Mouse (Mus musculus) gastrocnemius, postnatal 4 days (tissue): ENCODE results near the gene Fam172a. TPM values are rescaled to one million over a fixed set of nuclear protein-coding genes. Genes with fewer than 3 reads are reported as not detected.
"Not testable (repeated sequence)": the region's sequence is repeated elsewhere in the genome, so short reads cannot be mapped to it uniquely, and the experiment has no call there.

Experiments
- DNase-seq, 2 experiments: peaks; one replicate each; pipeline ENCODE4 v3.0.0; 2021 to 2022; ENCODE audit warnings: low spot score in 2 of 2, mixed read lengths in 2 of 2
- long read RNA-seq, 2 experiments: library from polyadenylated mRNA; stranded (forward); transcript quantifications; one replicate each; pipeline ENCODE4 v2.0.0; 2021
- total RNA-seq, 2 experiments: library from RNA; stranded (reverse); gene quantifications; 2 replicates each; pipeline ENCODE4 v1.2.3; 2021

Fam172a gene
- 10 to 100 TPM; 21.3 to 24.3 TPM for total RNA-seq
- long read RNA-seq, experiment 1, transcript Fam172a-201 (10 exons, 3,892 nt) = major isoform, 17 of 29 reads
- long read RNA-seq, experiment 1, partial matches to known transcripts = 2 of 29 reads
- long read RNA-seq, experiment 1, other reads (novel, unspliced or antisense) = 7 of 29 reads
- long read RNA-seq, experiment 2, transcript Fam172a-201 (10 exons, 3,892 nt) = major isoform, 14 of 29 reads
- long read RNA-seq, experiment 2, partial matches to known transcripts = 5 of 29 reads
- long read RNA-seq, experiment 2, other reads (novel, unspliced or antisense) = 6 of 29 reads

DNA sequence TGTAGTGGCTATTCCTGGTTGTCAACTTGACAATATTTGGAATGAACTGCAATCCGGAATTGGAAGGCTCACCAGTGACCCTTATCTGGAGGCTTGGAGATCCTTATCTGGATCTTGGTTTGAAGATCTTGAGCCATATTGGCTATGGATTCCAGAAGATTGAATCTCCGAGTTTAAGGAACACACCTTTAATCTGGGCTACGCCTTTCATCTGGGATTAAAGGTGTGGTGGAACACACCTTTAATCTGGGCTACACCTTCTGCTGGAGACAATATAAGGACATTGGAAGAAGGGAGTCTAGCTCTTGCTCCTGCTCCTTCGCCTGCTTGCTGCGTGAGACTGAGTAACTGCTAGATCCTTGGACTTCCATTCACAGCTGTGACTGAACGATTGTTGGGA, at the start of gene Fam172a:
Gene Fam172a, plus strand, starts transcription at position 301 of the 400 bp plus-strand sequence.
- DNase-seq = not testable (repeated sequence)

DNA sequence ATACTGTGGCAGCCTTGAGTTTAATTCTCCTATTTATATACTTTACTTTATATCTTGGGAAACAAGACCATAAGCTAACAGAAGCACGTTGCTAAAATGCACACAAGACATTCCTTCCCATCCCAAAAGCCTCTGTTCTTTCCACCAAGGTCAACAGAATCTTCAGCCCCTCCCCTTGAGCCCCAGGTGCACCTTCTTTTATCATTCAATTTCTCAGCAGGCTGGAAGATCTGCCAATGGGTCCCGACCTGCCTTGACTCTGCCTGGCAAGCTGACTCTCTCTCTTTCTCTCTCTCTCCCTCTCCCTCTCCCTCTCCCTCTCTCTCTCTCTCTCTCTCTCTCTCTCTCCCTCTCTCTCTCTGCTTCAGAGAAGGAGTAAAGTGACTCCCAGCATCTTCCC, 13.2 kb upstream of the Fam172a start:
- no peak for DNase-seq

DNA sequence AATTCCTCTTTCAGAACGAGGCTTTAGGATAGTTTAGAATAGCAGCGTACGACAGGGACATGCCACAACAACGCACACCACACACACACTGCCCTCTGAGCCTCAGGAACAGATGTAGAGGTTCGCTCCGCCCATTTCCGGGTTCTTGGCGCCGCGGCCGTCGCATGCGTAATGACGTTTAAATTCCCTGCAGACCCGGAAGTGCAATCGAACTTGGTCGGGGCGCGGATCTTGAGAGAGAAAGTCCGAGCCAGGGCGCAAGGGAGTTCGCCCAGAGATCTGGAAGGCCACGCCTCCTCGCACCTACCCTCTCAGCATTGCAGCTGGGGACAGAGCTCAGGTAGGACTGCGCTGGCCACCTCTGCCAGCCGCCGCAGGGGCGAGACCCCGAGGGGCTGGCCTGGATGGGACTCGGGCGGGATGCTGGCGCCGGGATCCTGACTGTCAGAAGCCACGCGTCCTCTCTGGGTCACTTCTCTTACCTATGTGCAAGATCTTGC, 6.7 kb downstream of the Fam172a start:
- peak; percentile 80 to 93 for DNase-seq

DNA sequence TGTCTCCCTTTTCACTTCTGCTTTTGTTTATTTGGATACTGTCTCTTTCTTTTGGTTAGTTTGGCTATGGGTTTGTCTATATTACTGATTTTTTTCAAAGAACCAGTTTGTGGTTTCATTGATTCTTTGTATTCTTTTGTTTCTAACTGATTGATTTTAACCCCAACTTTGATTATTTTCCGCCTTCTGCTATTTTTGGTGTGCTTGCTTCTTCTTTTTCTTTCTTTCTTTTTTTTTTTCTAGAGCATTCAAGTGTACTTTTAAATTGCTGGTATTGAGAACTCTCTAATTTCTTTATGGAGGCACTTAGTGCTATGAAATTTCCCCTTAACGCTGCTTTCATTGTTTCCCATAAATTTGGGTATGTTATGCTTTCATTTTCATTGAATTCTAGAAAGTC, 15.7 kb downstream of the Fam172a start:
- no peak for DNase-seq

DNA sequence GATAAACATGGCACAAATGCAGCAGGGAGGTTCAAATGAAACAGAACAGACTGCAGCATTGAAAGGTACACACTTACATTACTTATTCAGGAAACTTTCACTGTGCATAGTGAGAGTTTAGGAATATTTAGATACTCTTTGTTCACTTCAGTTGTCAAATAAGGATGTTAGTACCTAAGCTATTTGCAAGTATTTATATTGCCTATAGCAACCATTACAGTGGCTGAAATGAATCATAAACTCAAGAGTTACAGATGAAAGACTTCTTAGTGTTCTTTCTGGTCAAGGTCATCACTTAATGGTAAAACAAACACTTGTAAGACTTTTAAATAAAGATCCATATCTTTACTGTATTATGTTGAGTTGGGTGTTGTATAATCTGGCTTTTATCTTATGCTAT, 41.0 kb downstream of the Fam172a start:
- no peak for DNase-seq

DNA sequence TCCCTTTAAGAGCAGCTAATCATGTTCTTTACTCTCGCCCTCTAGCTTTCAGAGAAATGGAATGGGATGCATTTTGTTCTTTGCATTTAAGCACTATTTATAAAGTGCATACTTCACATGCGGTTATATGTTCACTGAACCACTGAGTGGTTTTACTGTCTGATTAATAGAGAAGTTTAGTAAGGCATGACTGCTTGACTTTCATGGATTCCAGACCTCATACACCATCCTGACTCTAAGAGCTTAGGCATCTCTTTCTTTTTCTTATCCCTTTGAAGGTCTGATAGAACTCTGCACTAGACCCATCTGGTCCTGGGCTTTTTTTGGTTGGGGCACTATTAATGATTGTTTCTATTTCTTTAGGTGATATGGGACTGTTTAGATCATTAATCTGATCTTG, 75.8 kb downstream of the Fam172a start:
- DNase-seq = no peak

DNA sequence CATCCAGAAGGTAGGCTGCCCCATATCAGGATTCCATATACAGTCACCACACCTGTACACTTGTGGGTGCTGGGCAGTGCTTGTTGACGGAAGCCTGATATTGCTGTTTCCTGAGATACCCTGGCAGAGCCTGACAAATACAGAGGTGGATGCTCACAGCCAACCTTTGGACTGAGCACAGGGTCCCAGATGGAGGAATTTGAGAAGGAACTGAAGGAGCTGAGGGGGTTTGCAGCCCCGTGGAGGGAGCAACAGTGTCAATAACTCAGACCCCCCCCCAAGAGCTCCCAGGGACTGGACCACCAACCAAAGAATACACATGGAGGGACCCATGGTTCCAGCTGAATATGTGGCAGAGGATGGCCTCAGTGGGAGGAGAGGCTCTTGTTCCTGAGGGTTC, 105.5 kb downstream of the Fam172a start:
- not testable (repeated sequence) for DNase-seq

DNA sequence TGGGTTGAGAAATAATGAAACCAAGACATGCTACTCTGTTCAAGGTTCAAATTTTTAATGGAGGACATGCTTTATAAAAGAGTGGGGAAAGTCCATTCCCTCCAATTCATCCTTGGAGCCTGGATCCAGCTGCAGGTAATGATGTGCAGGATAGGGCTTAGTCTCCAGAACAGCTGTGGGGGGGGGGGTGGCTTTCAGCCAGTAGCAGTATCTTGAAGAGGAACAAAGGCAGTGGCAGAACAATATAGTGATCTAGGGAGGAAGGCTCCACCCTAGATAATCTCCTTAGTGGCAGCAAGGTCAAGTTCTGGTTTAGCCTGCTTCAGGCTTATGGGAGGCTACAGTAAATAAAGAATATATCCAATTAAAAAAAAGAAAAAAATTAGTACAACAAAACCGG, 108.6 kb downstream of the Fam172a start:
- DNase-seq = no peak

DNA sequence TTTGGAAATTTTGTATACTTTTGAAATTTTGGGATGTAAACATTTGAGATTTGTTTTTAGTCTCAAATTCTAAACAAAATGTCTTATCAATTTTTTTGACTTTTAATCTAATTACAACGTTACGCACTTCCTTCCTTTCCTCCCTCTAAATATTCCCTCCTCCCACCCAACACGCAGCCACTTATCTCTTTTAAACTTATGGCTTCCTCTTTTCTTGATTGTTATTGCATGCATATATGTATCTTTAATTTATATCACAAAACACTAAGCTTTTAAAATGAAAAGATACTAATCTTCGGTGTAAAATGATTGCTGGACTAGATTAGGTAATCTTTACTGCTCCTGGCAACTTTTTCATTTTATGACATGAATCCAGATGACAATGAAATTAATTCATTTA, 124.3 kb downstream of the Fam172a start:
- DNase-seq = no peak

DNA sequence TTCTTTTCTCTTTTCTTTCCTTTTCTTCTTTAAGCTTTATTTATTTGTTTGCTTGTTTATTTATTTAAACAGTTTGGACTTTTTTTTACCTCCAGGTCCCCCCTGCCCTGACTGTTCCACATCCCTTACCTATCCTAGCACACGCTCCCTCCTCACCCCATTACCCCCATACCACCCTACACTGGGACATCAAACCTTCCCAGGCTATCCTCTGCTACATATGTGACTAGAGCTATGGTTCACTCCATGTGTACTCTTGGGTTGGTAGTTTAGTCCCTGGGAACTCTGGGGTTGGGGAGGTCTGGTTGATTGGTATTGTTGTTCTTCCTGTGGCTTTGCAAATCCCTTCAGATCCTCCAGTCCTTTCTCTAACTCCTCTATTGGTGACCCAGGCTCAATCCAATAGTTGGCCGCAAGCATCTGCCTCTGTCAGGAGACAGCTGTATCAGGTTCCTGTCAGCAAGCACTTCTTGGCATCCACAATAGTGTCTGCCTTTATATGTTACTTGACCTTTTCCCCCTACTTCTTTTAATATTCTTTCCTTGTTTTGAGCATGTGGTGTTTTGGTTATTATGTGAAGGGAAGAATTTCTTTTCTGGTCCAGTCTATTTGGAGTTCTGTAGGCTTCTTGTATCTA, 141.3 kb downstream of the Fam172a start:
- DNase-seq = no peak

DNA sequence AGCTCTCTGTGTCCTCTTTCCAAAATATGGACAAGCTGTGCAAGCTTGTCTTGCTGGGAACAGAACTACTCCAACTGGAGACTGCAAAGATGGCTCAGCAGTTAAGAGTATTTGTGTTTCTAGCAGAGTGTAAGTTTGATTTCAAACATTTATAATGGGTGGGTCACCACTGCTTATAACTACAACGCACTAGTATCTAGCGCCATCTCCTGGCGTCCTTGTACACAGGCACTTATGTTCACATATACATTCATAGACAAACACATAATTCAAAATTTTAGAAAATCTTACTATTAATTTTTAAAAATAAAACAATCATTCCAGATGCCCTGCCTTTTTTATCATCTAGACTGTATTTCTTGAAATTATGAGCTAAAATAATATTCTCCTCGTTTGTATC, 147.0 kb downstream of the Fam172a start:
- no peak for DNase-seq

DNA sequence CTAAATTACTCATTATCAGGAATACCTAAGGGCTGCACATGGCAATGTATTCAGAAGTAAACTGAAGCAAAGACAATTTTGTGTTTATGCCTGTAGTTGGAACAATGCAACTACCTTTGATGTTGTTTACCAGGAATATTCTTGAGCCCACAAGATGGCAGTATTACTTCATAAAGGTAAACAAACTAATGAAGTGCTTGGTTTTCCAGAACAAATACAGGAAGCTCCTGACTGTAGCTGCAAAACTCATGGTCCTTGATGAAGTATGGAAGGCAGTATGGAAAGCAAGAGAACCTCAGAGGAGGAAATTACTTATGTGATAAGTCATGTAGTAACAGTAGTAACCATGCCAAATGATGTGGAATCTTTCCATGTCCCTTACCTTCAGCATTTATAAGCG, 163.0 kb downstream of the Fam172a start:
- DNase-seq = no peak

DNA sequence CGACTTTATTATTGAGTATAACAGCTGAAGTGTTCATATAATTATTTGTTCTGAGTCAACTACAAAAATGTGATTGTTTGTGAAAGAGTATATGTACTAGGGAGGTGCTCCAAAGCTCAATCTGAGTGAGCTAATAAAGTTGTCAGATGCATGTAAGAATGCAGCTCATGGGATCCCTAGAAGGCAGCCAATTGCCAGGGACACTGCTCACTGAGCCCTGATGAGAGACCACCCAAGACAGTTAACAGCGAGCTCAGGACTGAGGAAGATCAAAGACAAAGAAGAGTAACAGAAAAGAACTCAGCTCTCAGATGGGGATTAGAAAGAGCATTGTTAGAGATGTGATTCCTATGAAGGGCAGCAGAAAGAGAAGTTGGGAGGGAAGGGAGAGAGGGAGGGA, 166.5 kb downstream of the Fam172a start:
- DNase-seq = no peak

DNA sequence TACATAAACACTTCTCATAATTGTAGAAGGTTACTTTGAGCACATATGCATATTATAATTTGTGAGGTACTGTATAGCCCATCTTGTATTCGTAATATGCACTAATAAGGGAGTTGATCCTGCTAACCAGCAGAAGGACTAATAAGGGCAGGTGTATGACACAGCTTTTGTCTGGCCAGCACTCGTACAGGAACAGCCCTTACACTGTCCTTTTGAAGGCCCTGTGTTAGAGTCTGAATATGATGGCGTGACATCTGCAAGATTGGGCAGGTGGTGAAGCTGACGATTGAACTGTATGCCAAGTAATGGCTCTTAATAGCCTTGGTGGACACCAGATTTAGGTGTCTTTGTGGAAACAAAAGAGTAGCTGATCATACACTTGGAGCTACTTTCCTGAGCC, 176.3 kb downstream of the Fam172a start:
- no peak for DNase-seq

DNA sequence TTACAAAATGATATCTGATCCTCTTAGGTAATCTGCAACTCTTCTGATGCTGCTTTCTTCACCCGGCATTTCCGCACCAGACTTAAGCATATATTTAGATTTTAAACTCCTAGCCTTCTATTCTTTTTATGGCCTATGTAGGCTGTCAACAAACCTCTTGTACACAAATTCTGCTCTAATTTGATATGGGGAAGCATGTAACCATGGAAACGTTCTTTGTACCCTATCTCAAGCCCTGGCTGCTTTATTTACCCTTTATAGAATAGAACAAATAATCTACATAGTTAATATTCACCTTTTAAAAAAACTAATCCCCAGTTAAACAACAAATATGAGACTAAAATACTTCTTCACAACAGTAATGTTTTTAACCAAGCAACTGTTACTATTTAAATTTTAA, 176.7 kb downstream of the Fam172a start:
- no peak for DNase-seq

DNA sequence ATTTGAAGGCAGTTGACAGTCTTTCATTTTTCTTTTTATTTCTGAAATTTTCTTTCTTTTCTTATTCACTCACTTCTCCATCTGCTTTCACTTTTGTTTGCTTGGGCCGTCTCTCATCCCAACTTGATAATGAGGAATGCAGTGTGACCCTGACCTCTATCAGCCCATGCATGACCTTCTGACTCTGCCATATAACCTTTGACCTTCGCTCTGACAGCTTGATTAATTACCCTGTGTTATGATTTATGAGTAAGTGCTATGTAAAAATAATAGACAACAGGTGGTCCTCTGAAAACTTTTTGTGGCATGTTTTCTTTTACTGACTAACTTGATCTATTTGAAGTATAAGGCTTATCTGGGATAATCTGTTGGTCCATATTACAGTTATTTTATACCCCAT, 195.8 kb downstream of the Fam172a start:
- DNase-seq = no peak

DNA sequence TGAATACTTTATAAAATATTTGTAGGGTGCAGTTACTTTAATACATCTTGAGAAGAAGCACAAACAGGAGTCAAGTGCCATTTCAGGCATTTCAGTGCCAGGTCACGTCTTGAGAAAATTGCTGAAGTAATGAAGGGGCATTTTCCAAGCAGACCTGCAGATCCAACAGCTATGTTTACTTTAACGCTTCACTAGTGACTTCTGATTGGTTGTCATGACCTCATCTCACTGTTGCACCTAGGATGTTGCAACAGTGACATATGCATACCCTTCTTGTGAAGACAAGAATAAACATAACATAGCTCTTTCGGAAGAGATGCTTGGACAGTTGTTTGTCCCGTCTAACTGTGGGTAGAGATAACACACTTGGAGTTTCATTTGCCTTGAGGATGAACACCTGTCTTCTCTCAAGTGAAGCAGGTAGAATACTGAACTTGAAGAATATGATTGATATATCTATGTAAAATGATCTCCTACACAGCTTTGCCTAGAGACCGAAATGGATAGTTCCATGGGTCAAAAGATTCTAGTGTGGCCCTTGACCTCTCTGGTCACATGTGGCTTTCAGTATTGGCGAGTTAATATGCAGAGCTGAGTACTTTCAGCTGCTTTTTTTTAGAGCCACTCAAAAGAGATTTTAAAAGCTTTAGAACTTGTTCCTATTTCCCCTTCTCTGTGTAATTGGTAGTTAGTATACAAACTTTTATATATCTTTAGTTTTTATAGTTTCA, 196.4 kb downstream of the Fam172a start:
- DNase-seq = no peak

DNA sequence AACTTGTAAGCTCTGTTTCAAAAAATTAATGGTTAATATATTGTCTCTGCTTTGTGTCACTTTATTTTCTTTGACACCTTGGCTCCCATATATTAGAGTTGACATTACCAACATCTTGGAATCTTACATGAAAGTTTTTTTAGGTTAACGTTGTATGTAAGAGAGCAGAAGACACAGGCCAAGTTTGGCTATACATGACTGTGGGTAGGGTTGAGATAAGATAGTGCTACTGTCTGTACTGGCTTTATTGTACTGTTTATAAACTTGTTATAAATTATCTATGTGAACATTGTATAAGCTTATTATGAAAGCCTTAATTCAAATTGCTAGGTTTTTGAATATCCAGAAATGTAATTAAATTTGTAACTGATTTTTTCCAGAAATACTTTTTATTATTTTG, 197.9 kb downstream of the Fam172a start:
- DNase-seq = no peak

DNA sequence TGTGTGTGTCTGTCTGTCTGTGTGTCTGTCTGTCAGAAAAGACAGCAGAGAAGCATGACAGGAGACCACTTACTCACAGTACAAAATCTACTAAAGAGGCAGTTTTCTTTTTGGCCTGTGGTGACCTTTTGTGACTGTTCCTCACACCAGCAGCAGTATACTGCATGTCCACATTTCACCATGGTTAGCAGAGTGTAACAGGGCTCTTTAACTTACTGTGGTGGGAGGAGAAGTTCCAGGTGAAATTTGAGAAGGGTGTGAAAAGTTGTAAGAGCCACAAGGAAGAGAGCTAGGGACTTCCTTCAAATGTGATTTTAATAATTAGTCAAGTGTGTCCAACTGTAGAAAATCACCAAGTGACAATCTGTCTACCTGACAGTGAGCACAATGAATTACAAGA, 199.0 kb downstream of the Fam172a start:
- no peak for DNase-seq

DNA sequence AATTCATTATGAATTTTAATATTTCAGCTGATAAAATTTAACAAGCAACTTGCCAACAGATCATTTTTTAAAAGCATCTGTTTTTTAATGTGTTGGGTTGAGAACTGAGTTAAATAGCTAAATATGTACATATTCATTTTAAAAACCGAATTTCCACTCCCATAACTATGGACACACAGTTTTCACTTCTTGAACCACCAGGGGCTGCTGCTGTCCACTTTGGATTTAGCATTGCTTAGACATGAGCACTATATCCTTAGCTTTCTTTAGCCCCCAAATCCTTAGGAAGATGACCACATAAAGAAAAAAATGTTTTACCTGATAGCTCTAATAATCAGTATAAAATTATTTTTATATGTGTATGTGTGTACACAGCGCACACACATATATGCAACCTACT, 207.4 kb downstream of the Fam172a start:
- no peak for DNase-seq

DNA sequence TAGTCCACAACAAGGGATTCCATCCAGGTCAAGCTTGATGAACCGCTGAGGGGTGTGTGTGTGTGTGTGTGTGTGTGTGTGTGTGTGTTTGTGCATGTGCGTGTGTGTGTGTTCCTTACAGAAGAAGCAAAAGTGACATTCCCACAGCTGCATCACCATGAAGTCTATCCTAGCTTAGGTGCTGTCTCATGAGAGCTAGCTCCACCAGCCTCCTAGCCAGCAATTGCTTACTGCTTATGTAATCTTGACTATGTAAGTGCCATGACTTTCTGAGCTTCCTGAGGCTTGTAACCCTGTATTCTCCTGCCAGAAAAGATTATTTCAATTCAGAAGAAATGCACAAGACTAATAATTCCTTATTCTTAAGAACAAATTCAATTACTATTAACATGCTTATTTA, 221.0 kb downstream of the Fam172a start:
- DNase-seq = no peak

DNA sequence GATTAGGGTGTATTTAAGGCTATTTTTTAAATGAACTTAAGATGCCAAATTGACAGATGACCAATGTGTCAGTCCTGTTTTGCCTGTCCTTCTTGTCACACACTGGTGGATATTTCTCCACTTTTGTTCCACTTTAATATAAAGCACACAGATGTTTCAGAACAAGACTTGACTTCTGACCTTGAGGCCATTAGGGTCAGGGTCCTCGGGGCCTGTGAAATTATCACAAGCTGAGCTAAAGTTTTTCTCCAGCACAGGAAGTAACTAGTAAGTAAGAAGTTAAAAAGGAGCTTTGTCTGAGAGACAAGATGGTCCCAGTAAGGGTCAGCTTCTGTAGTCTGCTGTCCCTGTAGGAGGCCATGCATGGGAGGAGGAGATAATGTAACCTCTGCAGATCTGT, 255.8 kb downstream of the Fam172a start:
- no peak for DNase-seq
